Comparison of ENCODE assay signal across 9 mouse cellular contexts in genomic region chr2:71530391-71531123, GRCm38 (mm10). TPM values are rescaled to one million over a fixed set of nuclear protein-coding genes. Genes with fewer than 3 reads are reported as not detected.
DNase-seq lines count a peak whose midpoint lies in the region; ATAC-seq and TF ChIP-seq lines count a peak whose summit lies in the region.
"Had no signal": no experiment of that assay in that cellular context is flagged by ENCODE, and none has a peak within 500 bp of the region (broad histone marks: within the 10 kb centered on the region; RNA-seq: fewer than 3 reads in every experiment).

No protein-coding gene starts in this region.

- TF ChIP-seq CTCF in heart, postnatal 0 days (IDR thresholded peaks at IDR 0.05; ENCODE audit: low read depth): no peak

- H3K4me1 ChIP-seq in kidney, embryonic 15.5 days: peaks cover 35% of the 10 kb centered on the region
- peaks cover 9% of the 10 kb centered on the region; the same call in 1 of the 2 replicates for H3K4me1 ChIP-seq in heart, postnatal 0 days (ENCODE audit: control insufficient read depth, insufficient read depth)
- H3K4me1 ChIP-seq in midbrain, embryonic 16.5 days (ENCODE audit: control insufficient read depth, insufficient read depth, low read length): peaks cover 8% of the 10 kb centered on the region; the same call in 1 of the 2 replicates

- H3K4me3 ChIP-seq in kidney, embryonic 15.5 days (replicated peaks): peak overlapping the region; percentile 51
- H3K4me3 ChIP-seq in heart, postnatal 0 days (ENCODE audit: low read depth, low read length): peak overlapping the region; percentile 54
- peak overlapping the region; percentile 39 for H3K4me3 ChIP-seq in midbrain, embryonic 16.5 days (ENCODE audit: low read depth, low read length)

- H3K9ac ChIP-seq in kidney, embryonic 15.5 days: no peak overlapping the region
- no peak overlapping the region for H3K9ac ChIP-seq in heart, postnatal 0 days (replicated peaks; ENCODE audit: low read depth, low read length)
- H3K9ac ChIP-seq in midbrain, embryonic 16.5 days (ENCODE audit: low read depth, low read length): no peak overlapping the region; the same call in 1 of the 2 replicates

- TF ChIP-seq EP300 in heart, postnatal 0 days (IDR thresholded peaks at IDR 0.05; ENCODE audit: low read depth): no peak

- ATAC-seq in kidney, embryonic 15.5 days (replicated peaks; ENCODE audit: low FRiP score): no peak
- no peak for ATAC-seq in heart, postnatal 0 days (ENCODE audit: insufficient read depth, low read depth)
- ATAC-seq in midbrain, embryonic 16.5 days: no peak

- no peaks in the 10 kb centered on the region for H3K36me3 ChIP-seq in kidney, embryonic 15.5 days
- no peaks in the 10 kb centered on the region for H3K36me3 ChIP-seq in heart, postnatal 0 days (replicated peaks; ENCODE audit: control insufficient read depth, insufficient read depth, low read length)
- H3K36me3 ChIP-seq in midbrain, embryonic 16.5 days (ENCODE audit: control insufficient read depth, insufficient read depth, low read length): no peaks in the 10 kb centered on the region

- WGBS in kidney, embryonic 15.5 days: under 1% methylated on average over 34 of the region's 34 CpGs
- 3% methylated on average over 34 of the region's 34 CpGs for WGBS in heart, postnatal 0 days
- WGBS in midbrain, embryonic 16.5 days: under 1% methylated on average over 34 of the region's 34 CpGs

- peaks cover 99% of the 10 kb centered on the region for H3K27me3 ChIP-seq in kidney, embryonic 15.5 days
- peaks cover 98% of the 10 kb centered on the region for H3K27me3 ChIP-seq in heart, postnatal 0 days (ENCODE audit: control insufficient read depth, insufficient read depth, low read length)
- peaks cover 71% of the 10 kb centered on the region for H3K27me3 ChIP-seq in midbrain, embryonic 16.5 days (ENCODE audit: control insufficient read depth, insufficient read depth, low read depth, low read length)

- DNase-seq in kidney, adult 11 months: no peak
- peak; percentile 65 for DNase-seq in brain, adult 2 months (ENCODE audit: low read depth, low spot score)
- DNase-seq in heart, postnatal 0 days (ENCODE audit: low spot score): no peak
- DNase-seq in urinary bladder, postnatal 36 days (ENCODE audit: low spot score in 2 of 2): no peak
- DNase-seq in right cerebral cortex, postnatal 10 days (ENCODE audit: low spot score in 2 of 2): no peak
- no peak for DNase-seq in thymus, postnatal 14 days

- peak overlapping the region; percentile 97 for H3K4me2 ChIP-seq in kidney, embryonic 15.5 days
- peak overlapping the region; percentile 76 for H3K4me2 ChIP-seq in heart, postnatal 0 days (ENCODE audit: low read depth, low read length)
- no peak overlapping the region; the same call in 1 of the 2 replicates for H3K4me2 ChIP-seq in midbrain, embryonic 16.5 days (ENCODE audit: low read length)

- no peak overlapping the region for H3K27ac ChIP-seq in kidney, embryonic 15.5 days
- H3K27ac ChIP-seq in heart, postnatal 0 days (ENCODE audit: low read depth): no peak overlapping the region
- H3K27ac ChIP-seq in midbrain, embryonic 16.5 days (ENCODE audit: low read length): peak overlapping the region; percentile 67

- H3K9me3 ChIP-seq in kidney, embryonic 15.5 days (replicated peaks): no peaks in the 10 kb centered on the region
- no peaks in the 10 kb centered on the region for H3K9me3 ChIP-seq in heart, postnatal 0 days (replicated peaks; ENCODE audit: control insufficient read depth, low read length)
- no peaks in the 10 kb centered on the region for H3K9me3 ChIP-seq in midbrain, embryonic 16.5 days (replicated peaks; ENCODE audit: control insufficient read depth, low read length, poor library complexity, severe bottlenecking)

RNA-seq across cellular contexts. Expression of gene Dlx1, which starts 2.6 kb away (rescaled TPM):
- 0.18 and 0.27 TPM in 2 replicates for polyA plus RNA-seq in kidney, embryonic 15.5 days (2015; fragmentation: Nextera tagmentation; extraction: Ambion mirVana)
- total RNA-seq in heart, postnatal 0 days (2014; rRNA removed; ENCODE audit: low replicate concordance): not detected in 2 replicates
- polyA plus RNA-seq in heart, postnatal 0 days (2015; fragmentation: Nextera tagmentation; extraction: Ambion mirVana): 0.05 TPM in 1 of 2 replicates, not detected in the other
- polyA plus RNA-seq in midbrain, embryonic 16.5 days (2015; fragmentation: Nextera tagmentation; extraction: Ambion mirVana): 31.5 and 55.5 TPM in 2 replicates
- total RNA-seq: hematopoietic stem cell, adult 5-6 weeks had no signal

RNA-seq across cellular contexts. Expression of gene Dlx2, which starts 16.0 kb away (rescaled TPM):
- polyA plus RNA-seq in kidney, embryonic 15.5 days (2015; fragmentation: Nextera tagmentation; extraction: Ambion mirVana): 0.16 and 0.17 TPM in 2 replicates
- total RNA-seq in heart, postnatal 0 days (2014; rRNA removed; ENCODE audit: low replicate concordance): 1.1 TPM in 1 of 2 replicates, not detected in the other
- not detected in 2 replicates for polyA plus RNA-seq in heart, postnatal 0 days (2015; fragmentation: Nextera tagmentation; extraction: Ambion mirVana)
- 4.5 and 10.9 TPM in 2 replicates for polyA plus RNA-seq in midbrain, embryonic 16.5 days (2015; fragmentation: Nextera tagmentation; extraction: Ambion mirVana)
- total RNA-seq: hematopoietic stem cell, adult 5-6 weeks had no signal

Comparison
In these comparisons a context has a peak if more than half of its experiments do, and no peak if none do; other contexts are left out.
1. RNA of gene Dlx1, which starts 2.6 kb away (polyA plus RNA-seq): 31.5 to 55.5 TPM in midbrain, embryonic 16.5 days; 0.18 to 0.27 TPM in kidney, embryonic 15.5 days and 0.05 TPM in heart, postnatal 0 days; every median in the first group is over 10 times any median in the second.
2. Peak in every context shown above with its lines, with median percentiles within 50 percentile points of each other: H3K4me3 ChIP-seq.